Mouse (Mus musculus): Measurements from ENCODE around the gene Rinl.

Gene Rinl

GRCm38 (mm10) chr7:28781261-28781663 lies 7.5 kb upstream of the Rinl start:
- DNase-seq (ENCODE audit: low spot score) = no peak

DNA sequence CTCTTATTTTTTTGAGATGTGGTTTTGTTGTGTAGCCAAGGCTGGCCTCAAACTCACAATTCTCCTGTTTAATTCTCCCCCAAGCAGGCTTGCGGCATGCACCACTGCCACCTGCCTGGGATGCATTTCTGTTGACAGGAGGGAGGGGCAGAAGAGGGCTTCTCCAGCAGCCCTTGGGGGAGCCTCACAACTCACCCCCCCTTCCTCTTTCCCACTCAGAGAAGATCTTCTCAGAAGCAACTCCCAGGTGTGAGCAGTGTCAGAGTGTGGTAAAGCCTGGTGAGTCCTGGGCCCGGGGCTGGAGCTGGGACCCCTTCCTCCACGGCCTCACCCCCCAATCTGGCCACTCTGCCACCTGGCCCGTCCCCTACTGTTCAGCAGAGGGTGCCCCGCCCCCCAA lies 3.6 kb upstream of the Rinl start:
- no peak for DNase-seq (ENCODE audit: low spot score)

DNA sequence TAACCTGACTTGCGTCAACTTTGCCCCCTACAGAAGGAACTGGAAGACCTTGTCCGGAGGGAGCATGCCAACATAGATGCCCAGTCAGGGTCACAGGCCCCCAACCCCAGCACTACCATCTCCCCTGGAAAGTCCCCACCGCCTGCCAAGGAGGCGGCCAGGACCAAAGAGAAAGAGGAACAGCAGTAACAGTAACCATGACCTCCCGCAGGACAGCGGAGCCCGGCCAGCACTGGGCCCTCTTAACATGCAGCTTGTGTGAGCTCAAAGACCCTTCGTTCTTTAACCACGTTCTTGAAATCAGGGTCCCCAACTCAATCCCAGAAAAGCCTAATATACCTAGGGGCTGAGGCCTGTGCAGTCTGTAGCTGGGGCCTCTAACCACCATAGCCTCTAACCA lies 885 bp upstream of the Rinl start:
- DNase-seq (ENCODE audit: low spot score) = no peak

DNA sequence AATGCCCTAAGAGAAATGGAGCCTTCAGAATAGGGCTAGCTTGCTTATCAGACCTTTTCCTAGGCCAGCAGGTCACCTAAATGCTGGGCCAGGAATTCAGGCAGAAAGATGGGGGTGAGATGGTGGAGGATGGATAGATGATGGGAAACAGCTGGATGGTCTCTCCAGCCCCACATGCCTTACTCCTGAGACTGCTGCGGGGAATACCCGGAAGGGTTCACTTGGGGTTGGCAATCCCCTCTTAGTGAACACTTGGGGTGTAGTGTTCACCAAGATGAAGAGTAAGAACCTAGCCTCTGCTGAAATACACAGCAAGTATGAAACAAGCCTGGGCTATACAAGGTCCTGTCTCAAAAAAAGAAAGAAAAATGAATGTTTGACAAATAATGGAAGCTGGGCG lies 466 bp downstream of the Rinl start:
- no peak for DNase-seq (ENCODE audit: low spot score)

GRCm38 (mm10) chr7:28790066-28790806 lies 1.5 kb downstream of the Rinl start:
- no peak for DNase-seq (ENCODE audit: low spot score)

- no peak for DNase-seq (ENCODE audit: low spot score)
These were observed 2.9 kb downstream of the Rinl start for GRCm38 (mm10) chr7:28791706-28792105.

DNA sequence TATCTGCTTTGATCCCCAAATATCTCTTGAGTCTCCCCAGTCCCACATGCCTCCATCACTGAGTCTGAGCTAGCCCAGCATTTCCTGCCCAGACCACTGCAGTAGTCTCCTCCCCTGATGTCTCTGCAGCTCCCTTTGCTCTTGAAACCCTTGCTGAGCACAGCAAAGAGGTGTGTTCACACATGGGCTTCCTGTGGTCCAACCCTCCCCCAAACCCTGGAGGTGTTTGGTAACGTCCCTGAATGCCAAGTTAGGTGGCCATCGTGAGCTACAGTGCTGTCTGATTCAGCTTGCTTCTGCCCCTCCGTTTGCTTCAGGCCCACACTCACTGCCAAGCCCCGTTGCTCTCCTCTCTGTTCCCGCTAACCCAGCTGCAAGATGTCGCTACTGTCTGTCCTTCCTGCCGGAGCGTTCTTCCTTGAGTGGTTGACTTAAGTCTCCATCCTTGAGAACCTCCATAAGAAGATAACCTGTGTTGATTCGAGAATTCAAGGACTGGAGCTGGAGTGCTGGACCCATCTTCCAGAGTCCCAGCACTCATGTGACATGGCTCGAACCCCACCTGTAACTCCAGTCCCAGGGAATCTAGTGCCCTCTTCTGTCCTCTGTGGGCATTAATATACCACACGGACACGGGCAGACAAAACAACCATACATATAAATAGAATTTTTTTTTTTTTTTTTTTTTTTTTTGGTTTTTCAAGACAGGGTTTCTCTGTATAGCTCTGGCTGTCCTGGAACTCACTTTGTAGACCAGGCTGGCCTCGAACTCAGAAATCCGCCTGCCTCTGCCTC lies 3.8 kb downstream of the Rinl start:
- no peak for DNase-seq (ENCODE audit: low spot score)

DNA sequence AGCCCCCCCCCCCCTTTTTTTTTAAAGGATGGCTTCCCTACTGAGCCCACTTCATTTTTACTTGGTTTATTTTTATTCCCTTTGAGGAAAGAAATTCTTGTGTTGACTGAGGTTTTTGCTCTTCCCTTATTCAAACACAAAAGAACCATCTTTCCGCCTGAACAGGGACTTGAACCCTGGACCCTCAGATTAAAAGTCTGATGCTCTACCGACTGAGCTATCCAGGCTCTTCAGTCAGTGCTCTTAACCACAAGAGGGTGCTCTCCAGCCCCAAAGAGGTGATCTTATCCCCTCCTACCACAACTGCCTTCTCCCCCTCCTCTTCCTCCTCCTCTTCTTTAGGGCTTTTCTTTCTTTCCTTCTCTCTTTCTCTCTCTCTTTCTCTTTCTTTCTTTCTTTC lies 5.1 kb downstream of the Rinl start:
- DNase-seq (ENCODE audit: low spot score) = no peak

DNA sequence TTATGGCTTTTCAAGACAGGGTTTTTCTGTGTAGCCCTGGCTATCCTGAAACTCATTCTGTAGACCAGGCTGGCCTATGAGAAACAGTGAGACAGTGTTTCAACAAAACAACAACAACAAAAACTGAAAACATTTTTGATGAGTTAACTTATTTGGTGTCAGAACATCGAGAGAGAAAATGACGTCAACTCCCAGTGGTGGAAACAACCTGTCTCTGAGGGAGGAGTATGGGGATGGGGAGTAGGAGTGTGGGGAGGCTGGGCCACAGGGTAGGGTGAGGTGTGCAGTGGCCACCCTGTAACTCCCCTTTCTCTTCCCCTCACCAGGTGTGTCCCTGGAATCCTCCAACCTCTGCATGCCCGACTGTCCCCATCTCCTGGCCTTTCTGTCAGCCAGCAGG lies 5.7 kb downstream of the Rinl start:
- DNase-seq (ENCODE audit: low spot score) = no peak

- no peak for DNase-seq (ENCODE audit: low spot score)
These were observed 7.1 kb downstream of the Rinl start for GRCm38 (mm10) chr7:28795832-28796231.

- no peak for DNase-seq (ENCODE audit: low spot score)
These were observed 7.8 kb downstream of the Rinl start for GRCm38 (mm10) chr7:28796562-28796975.

GRCm38 (mm10) chr7:28799994-28800393 lies 11.2 kb downstream of the Rinl start:
- no peak for DNase-seq (ENCODE audit: low spot score)

DNA sequence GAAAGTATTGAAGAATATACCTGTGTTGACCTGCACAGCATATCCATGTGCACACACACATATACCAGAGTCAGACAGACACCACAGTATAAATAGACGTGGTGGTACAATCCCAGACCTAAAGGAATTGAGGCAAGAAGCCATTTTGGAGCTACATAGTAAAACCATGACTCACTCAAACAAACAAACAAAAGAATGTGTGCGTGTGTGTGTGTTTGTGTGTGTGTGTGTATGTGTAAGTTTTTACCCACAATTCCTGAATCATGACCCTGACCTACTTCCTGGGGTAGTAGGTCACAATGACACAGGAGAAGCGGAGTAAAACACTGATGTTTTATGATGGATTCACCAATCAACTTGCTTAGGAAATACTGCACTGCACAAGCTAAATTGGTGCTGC lies 12.7 kb downstream of the Rinl start:
- DNase-seq (ENCODE audit: low spot score) = no peak

DNA sequence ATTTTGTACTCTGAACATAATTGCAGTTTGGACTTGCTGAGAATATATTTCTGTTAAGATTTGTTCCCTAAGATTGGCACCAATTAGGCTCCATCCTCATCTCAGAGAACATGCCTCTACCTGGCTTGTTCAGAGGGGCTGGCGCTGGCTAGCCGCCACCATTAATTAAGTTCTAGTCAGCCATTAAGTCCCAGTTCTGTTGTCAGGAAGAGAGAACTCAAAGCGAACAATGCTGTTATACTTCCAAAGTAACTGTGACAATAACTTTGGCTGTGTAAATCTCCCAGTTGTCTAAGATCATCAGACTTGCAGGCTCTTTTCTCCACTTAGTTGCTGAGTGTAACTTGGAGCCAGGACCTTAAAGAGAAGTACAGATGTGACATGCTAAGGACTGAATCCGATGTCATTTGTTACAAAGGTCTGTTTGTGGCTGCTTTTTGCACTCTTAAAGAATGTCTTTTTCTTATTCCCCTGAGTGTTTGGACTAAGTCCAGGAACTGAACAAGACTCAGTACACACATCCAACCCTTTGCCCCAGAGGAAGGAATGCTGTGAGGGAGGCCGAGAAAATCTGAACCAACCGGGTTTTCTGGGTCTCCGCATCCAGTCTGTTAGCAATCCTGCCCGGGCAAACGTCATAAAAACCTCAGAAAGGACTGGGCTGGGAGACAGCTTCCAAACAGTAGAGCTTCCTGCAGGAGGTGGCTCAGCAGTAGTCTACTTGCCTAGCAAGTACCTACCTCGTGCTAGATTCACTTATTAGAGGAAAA lies 13.3 kb downstream of the Rinl start:
- DNase-seq (ENCODE audit: low spot score) = no peak

GRCm38 (mm10) chr7:28802846-28803588 lies 14.2 kb downstream of the Rinl start:
- DNase-seq (ENCODE audit: low spot score) = no peak

- no peak for DNase-seq (ENCODE audit: low spot score)
These were observed 15.0 kb downstream of the Rinl start for GRCm38 (mm10) chr7:28803756-28804155.

DNA sequence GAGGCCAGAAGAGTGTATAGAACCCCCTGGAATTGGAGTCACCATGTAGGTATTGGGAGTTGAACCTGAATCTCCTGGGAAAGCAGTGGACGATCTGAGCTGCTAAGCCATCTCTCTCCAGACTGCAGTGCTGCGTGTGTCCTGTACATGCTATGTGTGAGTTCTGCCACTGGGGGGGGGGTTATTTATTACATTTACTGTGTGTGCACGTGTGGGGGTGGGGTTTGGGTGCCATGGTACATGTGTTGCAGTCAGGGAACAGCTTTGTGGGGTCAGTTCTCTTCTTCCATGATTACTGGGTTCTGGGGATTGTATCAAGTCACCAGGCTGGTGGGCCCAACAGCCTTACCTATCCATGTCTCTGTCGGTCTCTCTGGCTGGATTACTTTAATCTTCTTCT lies 18.1 kb downstream of the Rinl start:
- DNase-seq (ENCODE audit: low spot score) = no peak

DNA sequence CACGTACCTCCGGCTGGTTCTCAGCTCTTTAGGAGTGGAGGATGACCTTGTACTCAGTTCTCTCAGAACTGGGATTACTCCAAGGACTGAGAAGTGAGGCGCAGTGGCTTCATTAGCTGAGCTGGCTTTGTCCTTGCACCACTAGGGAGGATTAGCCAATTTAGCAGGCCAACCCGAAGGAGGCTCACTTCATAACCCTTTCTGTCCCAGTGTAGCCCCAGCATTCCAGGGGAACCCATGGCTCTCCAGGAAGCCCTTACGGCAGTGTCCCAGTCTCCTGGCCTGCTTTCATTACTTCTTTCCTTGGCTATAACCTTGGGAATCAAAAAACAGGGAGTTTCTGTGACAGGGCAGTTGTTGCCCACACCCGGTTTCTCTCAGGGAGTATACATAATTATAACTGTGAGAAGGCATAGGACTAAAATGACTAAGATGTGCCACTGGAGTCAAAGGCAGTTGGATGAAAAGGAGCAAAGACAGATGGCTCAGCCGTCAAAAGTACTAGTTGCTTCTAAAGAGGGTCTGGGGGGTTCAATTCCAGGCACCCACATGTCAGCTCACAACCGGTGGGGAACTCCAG lies 19.0 kb downstream of the Rinl start:
- DNase-seq (ENCODE audit: low spot score) = no peak

- no peak for DNase-seq (ENCODE audit: low spot score)
These were observed 19.6 kb downstream of the Rinl start, which contains the start of gene Hnrnpl for GRCm38 (mm10) chr7:28808221-28808941. Hnrnpl (plus strand) TSS chr7:28808541.

- peak; percentile 92 for DNase-seq (ENCODE audit: low spot score)
These were observed 20.2 kb downstream of the Rinl start for GRCm38 (mm10) chr7:28808957-28809393.
